Mouse (Mus musculus) lung, postnatal 25 days (tissue): ENCODE measurements around the gene Hebp1.

ENCODE experiments used
- DNase-seq: peaks from one replicate; pipeline ENCODE4 v3.0.0; 2022; ENCODE audit warnings: low spot score

The Hebp1 gene

DNA sequence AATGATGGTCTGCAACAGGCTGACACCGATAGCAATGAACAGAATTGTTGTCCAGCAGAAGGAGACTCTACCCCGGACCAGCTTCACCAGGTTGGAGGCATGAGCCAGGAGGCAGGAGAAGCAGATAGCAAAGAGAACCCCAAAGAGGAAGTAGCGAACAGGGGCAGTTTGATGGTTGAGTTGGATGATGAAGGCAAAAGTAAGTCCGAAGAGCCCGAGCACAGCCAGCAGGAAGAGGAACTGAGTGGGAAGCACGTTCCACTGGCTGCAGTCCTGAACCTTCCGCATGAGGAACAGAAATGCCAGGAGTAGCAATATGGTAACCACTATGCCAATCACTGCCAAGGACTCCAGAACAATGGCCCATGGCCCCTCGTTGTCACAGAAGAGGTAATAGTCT lies 81.3 kb downstream of the Hebp1 start:
- no peak for DNase-seq

DNA sequence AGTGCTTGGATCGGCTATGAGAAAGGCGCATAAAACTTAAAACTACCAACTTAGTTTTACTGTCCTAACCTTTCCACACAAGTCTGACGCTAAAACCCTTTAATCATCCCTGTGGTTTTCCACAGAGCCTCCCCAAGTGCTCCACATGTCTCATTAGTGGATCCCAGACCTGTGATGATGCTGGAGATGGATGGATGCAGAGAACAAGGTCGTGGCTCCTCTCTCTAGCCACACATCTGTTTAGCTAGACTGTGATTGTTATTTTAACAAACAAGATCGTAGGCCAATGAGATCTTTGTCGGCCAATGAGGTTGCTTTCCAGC lies 84.7 kb downstream of the Hebp1 start:
- DNase-seq, result no peak

DNA sequence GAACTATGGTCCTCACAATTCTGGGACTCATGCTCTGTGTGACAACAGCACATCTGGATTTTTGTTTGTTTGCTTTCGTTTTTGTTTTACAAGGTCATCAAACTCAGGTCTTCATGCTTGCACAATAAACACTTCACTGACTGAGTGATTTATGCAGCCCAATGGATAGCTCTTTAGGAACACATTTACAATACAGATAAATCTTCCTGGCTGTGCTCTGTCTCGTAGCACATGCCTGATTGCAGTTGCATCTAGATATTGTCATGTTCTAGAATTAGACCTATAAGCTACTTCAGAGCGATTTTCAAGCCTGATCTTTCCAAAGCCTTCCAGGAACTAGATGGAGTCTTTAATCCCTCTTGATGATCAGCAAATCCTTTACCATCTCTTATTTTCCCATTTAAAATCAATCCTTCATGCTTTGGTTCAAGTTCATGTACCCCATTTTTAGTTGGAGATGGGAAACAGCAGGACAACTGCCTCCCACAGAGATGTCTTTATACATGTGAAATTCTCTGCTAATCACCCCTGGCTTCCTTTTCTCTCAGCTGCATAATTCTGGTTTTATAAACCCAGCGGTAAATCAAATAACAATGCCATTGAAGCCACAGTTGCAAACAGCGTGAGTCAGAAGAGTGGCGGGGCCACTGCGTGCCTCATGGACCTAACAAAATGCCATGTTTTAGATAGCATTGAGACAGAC lies 85.3 kb downstream of the Hebp1 start:
- no peak for DNase-seq

DNA sequence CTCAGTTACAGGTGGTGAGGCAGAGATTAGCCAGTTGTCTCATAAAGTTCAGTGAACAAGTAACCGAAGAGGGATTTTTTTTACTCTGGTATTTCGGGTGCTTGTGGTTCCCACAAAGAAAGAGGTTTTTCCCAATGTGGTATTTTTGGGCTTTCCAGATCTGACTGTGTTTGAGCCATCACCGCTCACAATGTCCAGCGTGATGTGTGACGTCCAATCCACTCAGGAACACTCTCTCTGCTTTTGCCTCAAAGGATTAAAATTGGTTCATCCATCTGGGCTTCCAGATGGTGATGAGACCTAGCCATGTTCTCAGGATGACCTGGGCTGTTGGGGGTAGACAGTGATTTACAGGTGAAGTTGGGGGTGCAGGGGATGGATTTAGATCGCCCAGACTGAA lies 90.8 kb downstream of the Hebp1 start:
- DNase-seq, result no peak

DNA sequence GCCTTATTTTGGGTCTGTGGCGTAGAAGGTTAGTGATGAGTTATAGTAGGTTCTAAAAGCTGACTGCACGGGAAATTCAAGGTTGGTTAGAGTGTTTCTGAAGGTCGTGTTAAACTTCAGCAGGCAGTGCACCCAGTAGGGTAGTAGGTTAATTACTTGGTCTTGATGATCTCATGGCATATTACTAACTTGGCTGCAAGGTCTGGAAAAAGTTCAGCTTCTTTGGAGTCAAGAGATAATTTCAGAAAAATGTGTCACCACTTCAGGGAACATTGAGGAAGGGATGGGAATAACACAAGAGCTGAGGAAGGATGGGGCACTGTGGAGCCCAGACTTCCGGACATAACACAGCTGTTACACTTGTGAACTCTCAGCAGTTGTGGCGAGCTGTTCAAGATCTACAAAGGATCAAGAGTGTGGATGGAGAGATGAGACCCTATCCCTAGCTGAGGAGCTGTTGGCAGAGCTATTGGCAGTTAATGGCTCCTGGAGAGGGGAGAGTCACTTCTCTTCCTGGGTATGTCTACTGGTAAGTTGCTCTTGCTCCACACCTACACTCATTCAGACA lies 95.0 kb downstream of the Hebp1 start:
- peak; percentile 10 for DNase-seq

DNA sequence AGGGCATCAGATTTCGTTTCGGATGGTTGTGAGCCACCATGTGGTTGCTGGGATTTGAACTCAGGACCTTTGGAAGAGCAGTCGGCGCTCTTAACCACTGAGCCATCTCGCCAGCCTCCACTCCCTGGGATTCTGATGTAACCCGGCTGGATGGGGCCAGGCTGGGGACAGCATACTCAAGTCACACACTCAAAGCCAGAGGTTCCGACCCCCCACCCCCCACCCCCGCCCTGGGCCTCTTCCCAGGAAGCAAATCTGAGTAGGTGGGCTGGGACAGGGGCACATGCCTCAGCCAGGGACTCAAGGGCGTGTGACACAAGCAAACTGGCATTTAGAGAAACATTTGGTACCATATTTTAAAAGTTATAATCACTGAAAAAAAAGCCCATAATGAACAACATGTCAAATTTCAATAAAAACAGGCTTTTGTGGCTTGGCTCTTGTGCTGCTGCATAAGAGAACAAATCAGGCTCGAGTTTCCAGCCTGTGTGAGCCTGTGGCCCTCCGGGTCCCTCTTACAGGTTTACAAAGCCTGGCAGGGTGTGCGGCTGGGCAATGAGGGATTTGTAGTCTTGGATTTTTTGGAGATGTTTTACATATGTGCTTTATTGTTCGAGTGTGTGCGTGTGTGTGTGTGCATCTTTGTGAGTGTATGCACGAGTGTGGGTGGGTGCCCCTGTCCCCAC lies 96.9 kb downstream of the Hebp1 start:
- no peak for DNase-seq

DNA sequence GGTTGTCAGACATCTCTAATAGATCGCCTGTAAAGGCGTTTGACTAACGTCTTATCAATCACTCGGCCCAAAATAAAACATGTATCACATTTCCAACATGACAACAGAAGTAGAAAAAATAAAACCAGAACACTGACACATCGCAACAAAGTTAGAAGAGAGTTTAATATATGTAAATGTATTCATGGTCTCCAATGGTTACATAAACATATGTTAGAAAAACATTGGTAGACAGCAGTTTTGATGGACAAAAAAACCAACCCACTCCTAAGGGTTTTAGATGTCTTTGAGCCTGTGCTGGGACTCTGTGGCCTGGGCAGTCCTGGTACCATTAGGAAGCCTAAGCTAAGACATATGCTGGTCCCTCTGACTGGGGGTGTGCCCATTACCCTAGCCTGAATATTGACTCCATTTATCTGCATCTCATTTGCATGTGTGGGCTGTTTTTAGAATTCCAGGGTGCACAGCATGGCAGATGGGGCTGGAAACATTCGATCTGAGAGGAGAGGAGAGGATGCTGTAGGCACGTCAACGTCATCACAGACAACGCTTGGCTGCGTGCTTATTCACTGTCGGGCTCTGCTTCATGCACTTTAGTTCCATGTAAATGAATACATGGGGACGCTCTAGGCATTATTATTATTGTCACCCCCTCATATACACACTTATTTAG lies 104.9 kb downstream of the Hebp1 start:
- no peak for DNase-seq

DNA sequence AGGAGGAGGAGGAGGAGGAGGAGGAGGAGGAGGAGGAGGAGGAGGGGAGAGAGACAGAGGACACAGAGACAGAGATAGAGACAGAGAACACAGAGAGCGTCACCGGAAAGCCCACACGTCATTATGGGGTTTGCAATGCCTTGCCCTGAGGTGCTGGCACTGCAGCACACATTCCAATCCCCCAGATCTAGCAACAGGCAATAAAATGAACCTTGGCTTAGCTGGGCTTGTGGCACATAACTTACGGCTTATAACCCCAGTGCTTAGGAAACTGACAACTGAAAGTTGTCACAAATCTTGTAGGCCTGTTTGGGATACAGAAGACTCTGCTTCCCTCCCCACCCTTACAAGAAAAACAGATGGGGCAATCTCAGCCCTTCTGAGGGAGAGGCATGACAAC lies 107.2 kb downstream of the Hebp1 start:
- no peak for DNase-seq

DNA sequence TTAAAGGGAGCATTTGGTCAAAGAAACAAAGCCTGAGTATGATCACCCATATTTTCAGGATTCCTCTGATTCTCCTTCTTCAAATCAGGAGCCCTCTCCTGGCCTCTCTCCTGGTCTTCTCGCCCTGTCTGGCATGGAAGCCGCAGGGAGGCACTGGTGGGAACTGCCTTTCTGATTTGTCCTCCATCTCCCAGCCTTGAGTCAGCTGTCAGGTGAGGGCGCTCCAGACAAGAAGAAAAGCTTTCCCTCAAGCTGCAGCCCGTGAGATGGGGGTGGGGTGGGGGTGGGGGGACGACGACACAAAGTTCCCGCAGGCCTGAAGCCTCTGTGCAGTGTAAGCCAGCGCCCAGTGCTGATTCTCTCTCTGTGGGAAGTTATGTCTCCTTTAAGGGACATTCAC lies 108.0 kb downstream of the Hebp1 start:
- no peak for DNase-seq

- DNase-seq, result peak; percentile 67
Measured at GRCm38 (mm10) chr6:135087721-135088451, 109.9 kb downstream of the Hebp1 start.
